ENCODE assay signal across 22 mouse cellular contexts in genomic region chr12:89260076-89260475, GRCm38 (mm10).
DNase-seq lines count a peak whose midpoint lies in the region; TF ChIP-seq lines count a peak whose summit lies in the region.
"Had no signal": no experiment of that assay in that cellular context is flagged by ENCODE, and none has a peak within 500 bp of the region (broad histone marks: within the 10 kb centered on the region; RNA-seq: fewer than 3 reads in every experiment).

No protein-coding gene starts in this region.

- H3K9me3 ChIP-seq in E14TG2a.4 (ENCODE audit: low read length) = peaks cover 3% of the 10 kb centered on the region; the same call in 1 of the 2 replicates
- H3K9me3 ChIP-seq: hindbrain, embryonic 10.5 days had no signal

- no peaks in the 10 kb centered on the region for H3K36me3 ChIP-seq in E14TG2a.4 (ENCODE audit: insufficient read depth, low read length)
- H3K36me3 ChIP-seq: heart, embryonic 12.5 days; hindbrain, embryonic 10.5 days; liver, embryonic 12.5 days had no signal

- no peak overlapping the region for H3K27ac ChIP-seq in cerebellum, adult 2 months (ENCODE audit: insufficient read depth, low read length)
- H3K27ac ChIP-seq: hindbrain, embryonic 10.5 days; layer of hippocampus, adult 2 months; left cerebral cortex, adult 2 months; liver, embryonic 12.5 days had no signal

- intact Hi-C loops in left cerebral cortex, postnatal 4 days (cut with DNase I) = no loop called here
- intact Hi-C loops in left cerebral cortex, postnatal 25 days (cut with DNase I) = no loop called here

- H3K27me3 ChIP-seq in cerebellum, adult 2 months (ENCODE audit: control insufficient read depth, insufficient read depth, low read length) = no peaks in the 10 kb centered on the region
- peaks cover 30% of the 10 kb centered on the region for H3K27me3 ChIP-seq in E14TG2a.4 (ENCODE audit: insufficient read depth, low read length)
- H3K27me3 ChIP-seq: CH12.LX; heart, embryonic 12.5 days; liver, embryonic 12.5 days had no signal

- no peak overlapping the region for H3K4me3 ChIP-seq in cerebellum, adult 2 months (replicated peaks; ENCODE audit: insufficient read depth, low read depth, low read length)
- peak overlapping the region; percentile 66 for H3K4me3 ChIP-seq in E14TG2a.4 (replicated peaks; ENCODE audit: low read length)
- H3K4me3 ChIP-seq: heart, embryonic 12.5 days; hindbrain, embryonic 10.5 days; layer of hippocampus, adult 2 months; left cerebral cortex, adult 2 months; liver, embryonic 12.5 days had no signal

- 84% methylated on average over 24 of the region's 24 CpGs for WGBS in cerebellum, adult 2 months

- TF ChIP-seq POLR2A in cerebellum, adult 2 months (IDR thresholded peaks at IDR 0.05; ENCODE audit: borderline replicate concordance, insufficient read depth, low read length) = no peak

- no peaks in the 10 kb centered on the region; the same call in 1 of the 2 replicates for H3K4me1 ChIP-seq in cerebellum, adult 2 months (ENCODE audit: control insufficient read depth, insufficient read depth, low read length)
- H3K4me1 ChIP-seq in E14TG2a.4 (replicated peaks; ENCODE audit: low read depth, low read length) = no peaks in the 10 kb centered on the region
- H3K4me1 ChIP-seq: heart, embryonic 12.5 days; hindbrain, embryonic 10.5 days; liver, embryonic 12.5 days had no signal

- no peak for TF ChIP-seq CTCF in cerebellum, adult 2 months (IDR thresholded peaks at IDR 0.05; ENCODE audit: borderline replicate concordance, insufficient read depth, low read depth, low read length)
- no peak for TF ChIP-seq CTCF in E14TG2a.4 (conservative IDR thresholded peaks at IDR 0.05; ENCODE audit: low read length)

- peak; percentile 17 to 22 for DNase-seq in cerebellum, postnatal 10 days
- DNase-seq in cerebellum, adult 2 months = no peak
- peak; percentile 24 for DNase-seq in left cerebral cortex, postnatal 4 days
- DNase-seq in left cerebral cortex, postnatal 25 days (ENCODE audit: low spot score in 2 of 2) = no peak
- peak; percentile 33 for DNase-seq in ZHBTc4 (ENCODE audit: low read depth, low spot score)
- no peak for DNase-seq in embryo, embryonic 10 days (ENCODE audit: low spot score)
- DNase-seq: adrenal gland, adult 8-10 months; cerebellum, adult 9-10 months; gastrocnemius, postnatal 25 days; heart, adult 18-20 months; kidney, adult 18-20 months; kidney, postnatal 36 days; liver, postnatal 0 days; midbrain, embryonic 14.5 days; right cerebral cortex, postnatal 25 days had no signal

Comparison
In these comparisons a context has a peak if more than half of its experiments do, and no peak if none do; other contexts are left out.
1. DNase-seq: peak in cerebellum, postnatal 10 days (2 of 2), left cerebral cortex, postnatal 4 days (single experiment) and ZHBTc4 (single experiment); none in cerebellum, adult 2 months (0 of 2), left cerebral cortex, postnatal 25 days (0 of 2) and embryo, embryonic 10 days (single experiment).